Mouse (Mus musculus) liver, embryonic 14.5 days (tissue): Measurements from ENCODE around the gene Actn2. TPM values are rescaled to one million over a fixed set of nuclear protein-coding genes. Genes with fewer than 3 reads are reported as not detected.
A peak's percentile ranks its signal among the peaks of the same experiment; 100 is the strongest.

Source experiments
- ATAC-seq: fragments of 200-750 bp; cut with Nextera tagmentation; 2 replicates; pipeline ENCODE4 v1.8.0; 2017; ENCODE audit warnings: moderate number of reproducible peaks, mild to moderate bottlenecking, moderate library complexity; ENCODE audit not compliant: insufficient read depth
- DNase-seq, 3 experiments: peaks; one replicate each; pipeline ENCODE4 v3.0.0-alpha.2; 2012 to 2013; ENCODE audit warnings: low read depth in 3 of 3, low spot score in 3 of 3
- H3K27ac ChIP-seq: fragments of 300-500 bp; sonication (generic); 2 replicates; pipeline ENCODE4 v1.5.1; 2014; ENCODE audit warnings: moderate library complexity, mild to moderate bottlenecking, control low read depth, inconsistent platforms
- H3K27me3 ChIP-seq: fragments of 300-500 bp; sonication (generic); 2 replicates; pipeline ENCODE4 v1.6.1; 2014; ENCODE audit warnings: mild to moderate bottlenecking, low read length, moderate library complexity; ENCODE audit not compliant: control insufficient read depth, insufficient read depth
- H3K36me3 ChIP-seq: fragments of 300-500 bp; sonication (generic); replicated peaks from 2 replicates; pipeline ENCODE4 v1.6.1; 2014; ENCODE audit warnings: low read depth; ENCODE audit not compliant: control insufficient read depth, insufficient read depth
- H3K4me1 ChIP-seq, 2 experiments: fragments of 200-500 bp in 1 of 2; fragments of 300-500 bp in 1 of 2; sonication (generic) in 1 of 2; replicated peaks; 2 replicates each; pipeline ENCODE4 v1.6.1; 2012 to 2014; ENCODE audit warnings: antibody characterized with exemption in 1 of 2, inconsistent platforms in 1 of 2, low read length in 1 of 2; ENCODE audit not compliant: control insufficient read depth in 2 of 2, insufficient read depth in 2 of 2
- H3K4me2 ChIP-seq: fragments of 300-500 bp; sonication (generic); 2 replicates; pipeline ENCODE4 v1.6.1; 2014; ENCODE audit warnings: low read depth, mild to moderate bottlenecking, control low read depth, moderate library complexity
- H3K4me3 ChIP-seq, 2 experiments: fragments of 200-500 bp in 1 of 2; fragments of 300-500 bp in 1 of 2; sonication (generic) in 1 of 2; 2 replicates each; pipeline ENCODE4 v1.5.1; 2012 to 2014; ENCODE audit warnings: low read depth in 2 of 2, low read length in 2 of 2, mild to moderate bottlenecking in 2 of 2, control low read depth in 1 of 2, inconsistent platforms in 1 of 2, moderate library complexity in 1 of 2; ENCODE audit not compliant: insufficient read depth in 1 of 2
- H3K9ac ChIP-seq: fragments of 300-500 bp; sonication (generic); replicated peaks from 2 replicates; pipeline ENCODE4 v1.6.1; 2014; ENCODE audit warnings: mild to moderate bottlenecking, control low read depth, moderate library complexity
- H3K9me3 ChIP-seq: fragments of 300-500 bp; sonication (generic); 2 replicates; pipeline ENCODE4 v1.6.1; 2016; ENCODE audit warnings: low read length, mixed read lengths; ENCODE audit not compliant: control insufficient read depth
- CTCF ChIP-seq: IDR thresholded peaks from 2 replicates; pipeline ENCODE4 v1.5.1; 2016; ENCODE audit warnings: antibody characterized with exemption, low read depth, control low read depth
- EP300 ChIP-seq: IDR thresholded peaks from 2 replicates; pipeline ENCODE4 v1.6.1; 2016; ENCODE audit warnings: antibody characterized with exemption, low read depth
- WGBS: fragments of 180-500 bp; shearing (Covaris S2); extraction: QIAGEN DNeasy Blood & Tissue Kit; methylation state at CpG from one replicate; pipeline ENCODE4 v1.1.7; 2014; ENCODE audit not compliant: insufficient replicate concordance; 5-methylcytosine and 5-hydroxymethylcytosine counted together
- polyA plus RNA-seq, 2 experiments: library from polyadenylated mRNA; depleted of rRNA in 1 of 2; stranded (reverse) in 1 of 2; unstranded in 1 of 2; fragments of >200 nt; fragmentation: Nextera tagmentation in 1 of 2; extraction: Ambion mirVana in 1 of 2; gene quantifications; 2 replicates each; pipeline versions ENCODE4 v1.2.1 to v1.2.3; 2012 to 2014

The Actn2 gene
- polyA plus RNA-seq, 2 experiments = 0.16 to 0.37 TPM

DNA sequence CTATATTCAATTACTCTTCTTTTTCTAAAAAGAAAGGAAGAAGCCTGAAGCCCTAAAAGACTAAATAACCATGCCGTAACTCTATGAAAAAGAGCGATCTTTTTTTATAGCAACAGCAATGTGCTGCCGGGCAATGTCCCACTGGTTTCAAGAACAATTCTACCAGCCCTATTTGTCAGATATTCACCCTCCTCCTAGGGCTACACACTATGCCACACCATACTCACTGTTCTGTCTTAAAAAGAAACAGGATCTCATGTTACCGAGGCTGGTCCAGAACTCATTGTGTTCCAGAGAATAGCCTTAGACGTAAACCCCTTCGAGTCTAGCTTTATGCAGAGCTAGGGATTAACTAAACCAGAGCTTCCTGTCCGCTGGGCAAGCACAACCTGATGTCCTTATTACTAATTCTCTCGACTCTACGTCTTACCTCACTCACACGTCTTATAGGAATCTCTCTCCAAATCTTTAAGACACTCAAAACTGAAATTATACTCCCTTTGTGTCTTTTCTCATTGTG is 83.6 kb downstream of the Actn2 start:
- TF ChIP-seq EP300 (no peak), CTCF (no peak)
- peak overlapping the region; percentile 75 for H3K9ac ChIP-seq
- DNase-seq = no peak

DNA sequence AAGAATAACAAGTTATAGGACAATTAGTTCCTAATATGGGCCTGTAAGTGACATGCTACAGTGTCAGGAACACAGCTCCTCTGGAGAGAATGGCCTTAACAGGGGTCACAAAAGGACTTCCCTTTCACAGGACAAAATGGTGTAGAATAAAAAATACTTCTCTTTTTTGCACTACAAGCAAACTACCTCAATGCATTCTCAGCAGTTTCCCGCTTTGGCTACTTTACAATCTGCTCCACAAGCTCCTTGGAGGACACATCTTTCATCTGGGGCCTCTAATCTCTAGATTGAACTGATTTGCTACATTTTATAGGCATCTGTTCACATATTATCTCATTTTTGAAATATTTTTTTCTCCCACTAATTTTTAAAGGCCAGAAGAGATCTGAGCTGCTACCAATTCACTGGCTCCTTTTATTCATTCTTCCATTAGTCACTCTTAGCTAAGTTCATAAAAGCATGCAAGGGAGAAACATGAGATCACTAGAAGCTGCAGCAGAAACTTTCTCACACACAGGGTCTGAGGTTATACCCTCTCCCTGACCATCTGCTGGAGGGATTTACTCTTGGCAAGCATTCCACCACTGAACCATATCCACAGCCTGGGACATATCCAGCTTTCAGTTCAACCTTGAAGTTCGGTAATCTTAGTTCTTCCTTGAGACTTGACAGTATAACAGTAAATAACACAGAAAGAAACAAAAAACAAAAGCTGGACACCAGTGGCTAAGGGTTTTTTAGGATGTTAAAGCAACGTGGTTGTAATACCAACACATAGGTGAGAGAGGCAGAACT is 84.5 kb downstream of the Actn2 start:
- peaks cover 13 to 18% of the 10 kb centered on the region in 2 experiments for H3K4me1 ChIP-seq
- no peaks in the 10 kb centered on the region; the same call in 1 of the 2 replicates for H3K9me3 ChIP-seq
- peaks cover 4% of the 10 kb centered on the region; the same call in 1 of the 2 replicates for H3K36me3 ChIP-seq
- peak overlapping the region; percentile 75 for H3K9ac ChIP-seq
- H3K4me3 ChIP-seq = peak overlapping the region; percentile 84 to 92
- DNase-seq (no peak), ATAC-seq (no peak)
- TF ChIP-seq EP300 (no peak), CTCF (no peak)
- WGBS = 50% methylated on average over 3 of the region's 3 CpGs
- H3K27me3 ChIP-seq = no peaks in the 10 kb centered on the region
- H3K27ac ChIP-seq = no peak overlapping the region
- peak overlapping the region; percentile 92 for H3K4me2 ChIP-seq

More for the DNA sequence above, 83.6 kb downstream of the Actn2 start:
- Histone ChIP-seq H3K36me3 (peaks cover 4% of the 10 kb centered on the region; the same call in 1 of the 2 replicates), H3K4me3 (peak overlapping the region; percentile 84 to 92), H3K27me3 (no peaks in the 10 kb centered on the region), H3K9me3 (no peaks in the 10 kb centered on the region; the same call in 1 of the 2 replicates), H3K27ac (peak overlapping the region; percentile 78; the same call in 1 of the 2 replicates), H3K4me2 (peak overlapping the region; percentile 92), H3K4me1 (peaks cover 13 to 18% of the 10 kb centered on the region in 2 experiments)
- 10% methylated on average over 10 of the region's 10 CpGs for WGBS
- no peak for ATAC-seq

GRCm38 (mm10) chr13:12250496-12250895 is 90.1 kb downstream of the Actn2 start:
- H3K36me3 ChIP-seq = peaks cover 28% of the 10 kb centered on the region
- 32% methylated on average over 3 of the region's 3 CpGs for WGBS
- H3K9ac ChIP-seq = no peak overlapping the region
- H3K4me2 ChIP-seq = no peak overlapping the region
- TF ChIP-seq CTCF (no peak), EP300 (peak; percentile 25; the same call in 1 of the 2 replicates)
- peaks cover 2 to 6% of the 10 kb centered on the region in 2 experiments for H3K4me1 ChIP-seq
- H3K4me3 ChIP-seq = no peak overlapping the region
- DNase-seq (no peak), ATAC-seq (no peak)
- H3K27me3 ChIP-seq = no peaks in the 10 kb centered on the region
- no peaks in the 10 kb centered on the region for H3K9me3 ChIP-seq
- H3K27ac ChIP-seq = no peak overlapping the region

DNA sequence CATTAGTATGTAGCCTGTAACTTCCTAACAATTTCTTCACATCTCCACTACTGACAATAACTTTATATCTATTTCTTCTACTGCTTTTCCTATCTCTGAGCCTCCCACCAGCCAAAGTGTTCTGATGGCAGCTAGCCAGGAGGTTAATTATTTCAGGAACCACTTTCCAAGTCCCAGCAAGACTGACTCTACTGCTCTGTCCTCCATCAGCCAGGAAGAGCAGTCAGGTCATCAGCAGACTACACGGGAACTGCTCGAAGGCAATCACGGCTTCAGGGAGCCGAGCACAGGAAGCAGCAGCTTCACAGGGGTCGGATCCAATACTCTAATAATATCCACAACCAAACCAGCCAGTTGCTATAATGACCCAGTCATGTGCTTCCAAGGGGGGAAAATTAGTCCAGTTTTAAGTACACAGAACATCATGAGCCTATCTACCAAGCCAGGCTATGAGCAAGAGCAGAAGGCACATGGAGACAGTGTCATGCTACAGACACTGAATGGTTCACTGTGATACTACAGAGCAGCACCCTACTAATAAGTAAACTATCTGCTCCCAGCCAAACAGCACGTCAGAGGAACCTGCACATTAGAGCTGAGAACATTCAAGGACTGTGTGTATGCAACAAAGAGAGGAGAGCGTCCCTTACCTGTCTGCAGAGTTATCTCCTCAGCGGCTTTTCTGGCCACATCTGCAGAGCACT is 91.2 kb downstream of the Actn2 start:
- no peak overlapping the region for H3K9ac ChIP-seq
- H3K27me3 ChIP-seq = no peaks in the 10 kb centered on the region
- H3K9me3 ChIP-seq = no peaks in the 10 kb centered on the region
- DNase-seq = no peak
- H3K27ac ChIP-seq = no peak overlapping the region
- TF ChIP-seq EP300 (no peak), CTCF (no peak)
- peaks cover 31% of the 10 kb centered on the region for H3K36me3 ChIP-seq
- H3K4me2 ChIP-seq = no peak overlapping the region
- H3K4me3 ChIP-seq = no peak overlapping the region
- peaks cover 0 to 3% of the 10 kb centered on the region in 2 experiments; a peak in 1 of 4 replicates for H3K4me1 ChIP-seq
- peak; percentile 38; the same call in 1 of the 2 replicates for ATAC-seq
- 75% methylated on average over 8 of the region's 8 CpGs for WGBS

DNA sequence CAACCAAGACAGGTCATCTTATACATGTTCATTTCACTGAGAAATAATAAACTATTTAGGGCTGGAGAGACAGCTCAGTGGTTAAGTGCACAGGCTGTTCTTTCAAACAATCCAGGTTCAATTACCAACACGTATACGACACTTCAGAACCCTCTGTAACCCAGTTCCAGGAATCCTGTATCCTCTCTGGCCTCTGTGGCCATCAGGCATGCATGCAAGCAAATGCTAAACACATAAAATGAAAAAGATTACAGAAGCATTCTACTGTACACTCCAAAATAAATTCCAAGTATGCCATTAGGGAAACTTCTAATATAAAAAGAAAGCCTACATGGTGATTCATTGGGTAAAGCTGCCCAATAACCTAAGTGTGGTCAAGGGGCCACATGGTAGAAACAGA is 94.6 kb downstream of the Actn2 start:
- Histone ChIP-seq H3K9me3 (no peaks in the 10 kb centered on the region), H3K4me2 (no peak overlapping the region), H3K9ac (no peak overlapping the region), H3K4me1 (0 out of 4 replicates have a peak, but pooled peaks cover 0 to 3% of the 10 kb centered on the region in 2 experiments), H3K27ac (no peak overlapping the region), H3K36me3 (peaks cover 40% of the 10 kb centered on the region), H3K4me3 (no peak overlapping the region), H3K27me3 (no peaks in the 10 kb centered on the region)
- DNase-seq = no peak
- TF ChIP-seq EP300 (no peak), CTCF (no peak)
- 85% methylated on average over 2 of the region's 2 CpGs for WGBS
- no peak for ATAC-seq
